Mouse (Mus musculus): Measurements from ENCODE around the gene Olfr914. TPM values are rescaled to one million over a fixed set of nuclear protein-coding genes. Genes with fewer than 3 reads are reported as not detected.

Olfr914 gene
- polyA plus RNA-seq (2015; fragmentation: Nextera tagmentation; extraction: Ambion mirVana) = not detected in 2 replicates

DNA sequence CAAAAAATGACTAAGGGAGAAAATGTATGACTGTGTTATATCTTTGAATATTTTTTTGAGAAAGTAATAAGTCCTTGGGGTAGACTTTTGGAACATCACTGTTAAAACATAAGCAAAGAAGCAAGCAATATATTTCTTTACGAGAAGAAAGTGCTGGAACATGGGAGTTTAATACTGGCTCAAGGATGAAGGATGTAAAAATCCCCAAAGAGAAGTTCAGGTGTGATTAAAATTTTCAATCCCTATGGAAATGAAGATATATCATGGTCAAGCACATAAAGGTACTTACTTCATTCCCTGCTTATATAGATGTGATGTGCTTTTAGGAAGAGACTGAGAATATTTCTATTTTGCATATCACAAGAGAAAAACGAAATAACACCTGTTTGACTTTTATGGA, at the start of gene Olfr914:
Gene Olfr914, plus strand, starts transcription at position 301 of the 400 bp plus-strand sequence.
- Histone ChIP-seq H3K9ac (replicated peaks) (no peak within 1 kb of the TSS), H3K4me2 (replicated peaks) (no peak within 1 kb of the TSS), H3K36me3 (no peaks in the 10 kb centered on the region), H3K9me3 (no peaks in the 10 kb centered on the region), H3K4me1 (replicated peaks) (no peaks in the 10 kb centered on the region), H3K27ac (no peak within 1 kb of the TSS), H3K4me3 (replicated peaks) (no peak within 1 kb of the TSS), H3K27me3 (no peaks in the 10 kb centered on the region)
- 72% methylated on average over 2 of the region's 2 CpGs for WGBS
- ATAC-seq = no peak

DNA sequence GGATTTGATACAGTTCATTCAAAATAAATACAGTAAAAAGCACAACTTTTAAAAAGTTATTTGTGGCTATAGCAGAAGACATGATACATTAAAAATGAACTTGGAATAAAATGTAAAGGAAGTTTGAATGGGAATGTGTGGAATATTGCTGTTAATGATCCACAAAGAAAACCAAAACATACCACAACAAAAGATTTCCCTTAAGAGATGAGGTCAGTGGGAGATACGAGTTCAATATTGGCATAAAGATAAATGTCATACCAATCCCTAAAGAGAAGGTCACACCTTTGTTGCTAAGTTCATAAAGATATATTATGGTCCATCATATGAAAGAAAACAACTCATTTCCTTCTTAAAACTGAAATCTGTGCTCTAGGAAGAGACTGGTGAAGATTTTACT, 25.0 kb upstream of the Olfr914 start, which contains the start of gene Olfr912:
Gene Olfr912, plus strand, starts transcription at position 301 of the 400 bp plus-strand sequence.
- H3K27ac ChIP-seq = no peak within 1 kb of the TSS
- H3K9me3 ChIP-seq = no peaks in the 10 kb centered on the region
- no peaks in the 10 kb centered on the region for H3K27me3 ChIP-seq
- no peak within 1 kb of the TSS for H3K4me3 ChIP-seq (replicated peaks)
- no peaks in the 10 kb centered on the region for H3K4me1 ChIP-seq (replicated peaks)
- ATAC-seq = no peak
- H3K9ac ChIP-seq (replicated peaks) = no peak within 1 kb of the TSS
- 76% methylated on average over 1 of the region's 1 CpGs for WGBS
- no peak within 1 kb of the TSS for H3K4me2 ChIP-seq (replicated peaks)
- no peaks in the 10 kb centered on the region for H3K36me3 ChIP-seq

DNA sequence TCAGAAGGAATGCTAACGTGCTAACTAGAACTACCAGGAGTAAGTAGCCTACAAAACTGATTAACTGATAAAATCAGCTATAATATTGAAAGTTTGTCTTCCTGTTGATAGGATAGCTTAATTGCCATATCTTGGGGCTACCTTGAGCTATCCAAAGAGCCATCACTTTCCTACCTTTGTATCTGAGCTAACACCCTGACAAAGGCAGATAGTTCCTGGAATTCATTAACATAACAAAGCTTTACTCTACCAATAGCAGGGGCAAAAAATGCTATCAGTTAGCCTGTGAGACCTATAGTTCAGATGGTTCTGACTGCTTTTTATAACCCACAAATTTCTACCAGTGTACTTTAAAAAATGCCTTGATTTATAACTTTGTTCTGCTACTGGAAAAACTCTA, 13.8 kb upstream of the Olfr914 start:
- 55% methylated on average over 1 of the region's 1 CpGs for WGBS

DNA sequence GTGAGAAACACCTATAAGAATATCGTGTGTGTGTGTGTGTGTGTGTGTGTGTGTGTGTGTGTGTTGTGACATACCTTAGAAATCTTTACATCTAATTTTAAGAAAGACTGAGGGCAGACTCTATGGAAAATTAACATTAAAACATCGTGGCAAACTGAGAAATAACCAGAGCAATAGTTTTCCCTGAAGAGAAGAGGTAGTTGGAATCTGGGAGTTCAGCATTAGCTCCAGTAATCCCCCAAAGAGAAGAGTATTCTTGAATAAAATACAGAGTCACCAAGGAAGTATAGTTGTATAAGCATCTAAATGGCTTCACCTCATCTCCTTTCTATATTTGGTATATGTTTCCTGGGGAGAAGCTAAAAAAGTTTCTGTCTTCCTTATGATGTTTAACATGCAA, 12.4 kb upstream of the Olfr914 start, which contains the start of gene Olfr913:
Gene Olfr913, plus strand, starts transcription at position 301 of the 400 bp plus-strand sequence.
- 68% methylated on average over 2 of the region's 2 CpGs for WGBS
- H3K36me3 ChIP-seq = no peaks in the 10 kb centered on the region
- no peak within 1 kb of the TSS for H3K9ac ChIP-seq (replicated peaks)
- no peak within 1 kb of the TSS for H3K4me2 ChIP-seq (replicated peaks)
- no peak within 1 kb of the TSS for H3K4me3 ChIP-seq (replicated peaks)
- no peak for ATAC-seq
- no peak within 1 kb of the TSS for H3K27ac ChIP-seq
- no peaks in the 10 kb centered on the region for H3K9me3 ChIP-seq
- H3K27me3 ChIP-seq = no peaks in the 10 kb centered on the region
- H3K4me1 ChIP-seq (replicated peaks) = no peaks in the 10 kb centered on the region

More for the DNA sequence above, 13.8 kb upstream of the Olfr914 start:
- Histone ChIP-seq H3K36me3 (no peaks in the 10 kb centered on the region), H3K4me2 (replicated peaks) (no peak overlapping the region), H3K4me1 (replicated peaks) (no peaks in the 10 kb centered on the region), H3K9ac (replicated peaks) (no peak overlapping the region), H3K27me3 (no peaks in the 10 kb centered on the region), H3K9me3 (no peaks in the 10 kb centered on the region), H3K27ac (no peak overlapping the region), H3K4me3 (replicated peaks) (no peak overlapping the region)
- no peak for ATAC-seq

DNA sequence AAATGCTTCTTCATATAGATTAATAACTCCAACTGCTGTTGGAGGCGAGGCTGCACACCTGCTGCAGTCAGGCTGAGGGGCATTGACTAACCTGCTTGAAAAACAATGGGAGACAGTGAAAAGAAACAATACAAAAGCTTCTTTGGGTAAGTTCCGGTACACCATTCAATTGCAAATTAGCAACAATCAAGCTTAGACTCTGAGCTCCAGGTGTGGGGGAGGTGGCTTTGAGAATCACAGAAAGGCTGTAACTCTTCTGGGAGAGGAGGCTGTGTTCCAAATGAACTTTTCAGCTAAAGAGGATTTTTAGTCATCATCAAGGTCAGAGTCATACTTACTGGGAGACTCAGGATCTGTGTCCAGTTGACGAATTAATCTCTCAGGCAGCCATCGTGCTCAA, 27.5 kb downstream of the Olfr914 start:
- Histone ChIP-seq H3K9ac (replicated peaks) (no peak overlapping the region), H3K4me1 (replicated peaks) (no peaks in the 10 kb centered on the region), H3K9me3 (0 out of 2 replicates have a peak, but pooled peaks cover 2% of the 10 kb centered on the region), H3K4me2 (replicated peaks) (no peak overlapping the region), H3K27me3 (no peaks in the 10 kb centered on the region), H3K36me3 (no peaks in the 10 kb centered on the region), H3K4me3 (replicated peaks) (no peak overlapping the region), H3K27ac (no peak overlapping the region)
- WGBS = 76% methylated on average over 4 of the region's 4 CpGs
- ATAC-seq = no peak

DNA sequence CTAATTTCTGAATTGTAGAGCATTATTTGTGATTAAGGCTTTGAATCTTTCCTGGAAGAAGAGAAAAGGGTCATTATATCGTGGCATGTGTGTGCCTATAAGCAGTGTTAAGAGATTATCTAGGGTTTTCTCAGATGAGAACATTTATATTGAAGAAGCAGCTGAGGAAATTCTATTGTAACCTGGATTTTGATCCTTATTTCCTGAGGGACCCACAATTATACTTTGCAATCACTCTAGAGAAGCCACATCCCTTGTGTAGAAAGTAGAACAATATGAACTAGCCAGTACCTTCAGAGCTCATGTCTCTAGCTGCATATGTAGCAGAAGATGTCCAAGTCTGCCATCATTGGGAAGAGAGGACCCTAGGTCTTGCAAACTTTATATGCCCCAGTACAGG, 54.9 kb downstream of the Olfr914 start, which contains the start of gene Olfr916:
Gene Olfr916, minus strand, starts transcription at position 101 of the 400 bp plus-strand sequence.
- ATAC-seq = no peak
- H3K9me3 ChIP-seq = no peaks in the 10 kb centered on the region
- no peak within 1 kb of the TSS for H3K9ac ChIP-seq (replicated peaks)
- no peaks in the 10 kb centered on the region for H3K36me3 ChIP-seq
- no peak within 1 kb of the TSS for H3K4me3 ChIP-seq (replicated peaks)
- H3K4me2 ChIP-seq (replicated peaks) = no peak within 1 kb of the TSS
- no peak within 1 kb of the TSS for H3K27ac ChIP-seq
- 73% methylated on average over 1 of the region's 1 CpGs for WGBS
- no peaks in the 10 kb centered on the region for H3K27me3 ChIP-seq
- H3K4me1 ChIP-seq (replicated peaks) = no peaks in the 10 kb centered on the region

Other genes with a start within 250 kb of the Olfr914 start
- not detected in 2 replicates for gene Olfr250, start 238.2 kb upstream of the Olfr914 start, polyA plus RNA-seq (2015; fragmentation: Nextera tagmentation; extraction: Ambion mirVana)
- not detected in 2 replicates for gene Olfr251, start 228.0 kb upstream of the Olfr914 start, polyA plus RNA-seq (2015; fragmentation: Nextera tagmentation; extraction: Ambion mirVana)
- not detected in 2 replicates for gene Olfr147, start 203.4 kb upstream of the Olfr914 start, polyA plus RNA-seq (2015; fragmentation: Nextera tagmentation; extraction: Ambion mirVana)
- gene Olfr901, start 175.6 kb upstream of the Olfr914 start, polyA plus RNA-seq (2015; fragmentation: Nextera tagmentation; extraction: Ambion mirVana) = not detected in 2 replicates
- not detected in 2 replicates for gene Olfr902, start 157.4 kb upstream of the Olfr914 start, polyA plus RNA-seq (2015; fragmentation: Nextera tagmentation; extraction: Ambion mirVana)
- not detected in 2 replicates for gene Olfr904, start 142.0 kb upstream of the Olfr914 start, polyA plus RNA-seq (2015; fragmentation: Nextera tagmentation; extraction: Ambion mirVana)
- gene Olfr905, start 134.0 kb upstream of the Olfr914 start, polyA plus RNA-seq (2015; fragmentation: Nextera tagmentation; extraction: Ambion mirVana) = not detected in 2 replicates
- gene Olfr906, start 118.0 kb upstream of the Olfr914 start, polyA plus RNA-seq (2015; fragmentation: Nextera tagmentation; extraction: Ambion mirVana) = not detected in 2 replicates
- gene Olfr907, start 109.3 kb upstream of the Olfr914 start, polyA plus RNA-seq (2015; fragmentation: Nextera tagmentation; extraction: Ambion mirVana) = not detected in 2 replicates
- gene Olfr911-ps1, start 83.5 kb upstream of the Olfr914 start, polyA plus RNA-seq (2015; fragmentation: Nextera tagmentation; extraction: Ambion mirVana) = not detected in 2 replicates
- not detected in 2 replicates for gene Olfr910, start 67.3 kb upstream of the Olfr914 start, polyA plus RNA-seq (2015; fragmentation: Nextera tagmentation; extraction: Ambion mirVana)
- gene Olfr912, start 24.9 kb upstream of the Olfr914 start, polyA plus RNA-seq (2015; fragmentation: Nextera tagmentation; extraction: Ambion mirVana) = not detected in 2 replicates
- gene Olfr913, start 12.3 kb upstream of the Olfr914 start, polyA plus RNA-seq (2015; fragmentation: Nextera tagmentation; extraction: Ambion mirVana) = not detected in 2 replicates
- not detected in 2 replicates for gene Olfr916, start 54.8 kb downstream of the Olfr914 start, polyA plus RNA-seq (2015; fragmentation: Nextera tagmentation; extraction: Ambion mirVana)
- gene Olfr917, start 60.7 kb downstream of the Olfr914 start, polyA plus RNA-seq (2015; fragmentation: Nextera tagmentation; extraction: Ambion mirVana) = not detected in 2 replicates
- gene Olfr918, start 69.5 kb downstream of the Olfr914 start, polyA plus RNA-seq (2015; fragmentation: Nextera tagmentation; extraction: Ambion mirVana) = not detected in 2 replicates
- not detected in 2 replicates for gene Olfr919, start 98.6 kb downstream of the Olfr914 start, polyA plus RNA-seq (2015; fragmentation: Nextera tagmentation; extraction: Ambion mirVana)
- gene Vwa5a, start 113.2 kb downstream of the Olfr914 start, polyA plus RNA-seq (2015; fragmentation: Nextera tagmentation; extraction: Ambion mirVana) = 6.0 and 8.3 TPM in 2 replicates
- not detected in 2 replicates for gene Olfr920, start 147.2 kb downstream of the Olfr914 start, polyA plus RNA-seq (2015; fragmentation: Nextera tagmentation; extraction: Ambion mirVana)
- not detected in 2 replicates for gene Olfr921, start 168.0 kb downstream of the Olfr914 start, polyA plus RNA-seq (2015; fragmentation: Nextera tagmentation; extraction: Ambion mirVana)
- gene Olfr922, start 209.5 kb downstream of the Olfr914 start, polyA plus RNA-seq (2015; fragmentation: Nextera tagmentation; extraction: Ambion mirVana) = not detected in 2 replicates
- gene Olfr923, start 221.4 kb downstream of the Olfr914 start, polyA plus RNA-seq (2015; fragmentation: Nextera tagmentation; extraction: Ambion mirVana) = not detected in 2 replicates
- gene Olfr924, start 239.3 kb downstream of the Olfr914 start, polyA plus RNA-seq (2015; fragmentation: Nextera tagmentation; extraction: Ambion mirVana) = not detected in 2 replicates
- not detected in 2 replicates for gene Olfr26, start 250.0 kb downstream of the Olfr914 start, polyA plus RNA-seq (2015; fragmentation: Nextera tagmentation; extraction: Ambion mirVana)

Measured in midbrain, embryonic 13.5 days (tissue).